Mouse (Mus musculus) ovary, postnatal 36 days (tissue): Measurements from ENCODE around the gene Tubb2a.
A peak's percentile ranks its signal among the peaks of the same experiment; 100 is the strongest.

ENCODE experiments used
- DNase-seq: peaks from one replicate; pipeline ENCODE4 v3.0.0; 2022; ENCODE audit warnings: low spot score, mixed read lengths

Tubb2a gene

DNA sequence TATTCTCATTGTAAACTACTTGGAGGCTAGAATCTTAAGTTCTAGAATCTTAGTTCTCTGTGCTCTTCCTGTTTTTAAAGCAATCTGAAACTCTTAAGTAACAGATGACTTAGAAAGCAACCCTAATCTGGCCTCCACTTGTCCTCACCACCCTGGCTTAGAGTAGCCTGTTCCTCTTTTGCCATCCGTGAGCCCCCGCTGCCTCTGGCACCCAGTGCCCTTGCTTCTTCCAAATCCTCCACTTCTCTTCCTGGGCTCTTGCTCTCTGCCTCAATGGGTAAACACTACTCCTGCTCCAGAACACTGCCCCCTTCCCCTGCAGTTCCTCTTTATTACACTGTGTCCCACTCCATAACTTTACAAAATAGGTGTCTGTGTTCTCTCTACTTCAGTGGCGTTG lies 26.1 kb downstream of the Tubb2a start:
- no peak for DNase-seq

DNA sequence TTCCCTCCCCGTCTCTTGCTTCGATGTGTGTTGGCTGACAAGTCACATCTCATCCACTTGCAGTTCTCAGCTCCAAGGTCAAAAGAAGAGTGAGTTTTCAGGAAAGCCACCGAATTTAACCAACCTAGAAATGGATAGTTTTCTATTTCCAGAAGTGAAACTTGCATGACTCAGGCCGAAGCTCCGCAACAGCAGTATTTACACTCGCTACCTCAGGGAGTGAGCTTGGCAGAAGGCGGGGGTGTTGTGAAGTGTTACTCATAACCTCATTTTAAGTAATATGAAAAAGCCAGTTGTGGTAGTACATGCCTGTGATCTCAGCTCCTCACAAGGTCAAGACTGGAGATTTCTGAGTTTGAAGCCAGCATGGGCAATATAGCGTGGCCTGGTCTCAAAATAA lies 27.3 kb downstream of the Tubb2a start:
- no peak for DNase-seq

DNA sequence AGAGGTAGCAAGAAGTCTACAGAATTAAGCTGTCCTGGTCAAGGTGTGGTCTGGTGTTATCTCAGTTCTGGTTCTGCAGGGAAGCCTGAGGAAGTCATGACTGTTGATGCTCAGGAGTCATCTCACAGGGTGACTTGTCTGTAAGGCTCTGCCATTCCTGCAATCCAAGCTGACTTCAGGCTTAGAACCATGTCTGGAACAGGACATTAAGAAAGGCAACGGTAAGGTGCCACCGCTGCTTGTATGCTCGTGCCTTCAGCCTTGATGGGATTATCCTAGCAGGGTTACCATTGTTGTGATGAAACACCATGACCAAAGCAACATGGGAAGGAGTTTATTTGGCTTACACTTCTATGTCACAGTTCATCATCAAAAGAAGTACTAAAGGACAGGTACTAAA lies 30.3 kb downstream of the Tubb2a start:
- DNase-seq: no peak

DNA sequence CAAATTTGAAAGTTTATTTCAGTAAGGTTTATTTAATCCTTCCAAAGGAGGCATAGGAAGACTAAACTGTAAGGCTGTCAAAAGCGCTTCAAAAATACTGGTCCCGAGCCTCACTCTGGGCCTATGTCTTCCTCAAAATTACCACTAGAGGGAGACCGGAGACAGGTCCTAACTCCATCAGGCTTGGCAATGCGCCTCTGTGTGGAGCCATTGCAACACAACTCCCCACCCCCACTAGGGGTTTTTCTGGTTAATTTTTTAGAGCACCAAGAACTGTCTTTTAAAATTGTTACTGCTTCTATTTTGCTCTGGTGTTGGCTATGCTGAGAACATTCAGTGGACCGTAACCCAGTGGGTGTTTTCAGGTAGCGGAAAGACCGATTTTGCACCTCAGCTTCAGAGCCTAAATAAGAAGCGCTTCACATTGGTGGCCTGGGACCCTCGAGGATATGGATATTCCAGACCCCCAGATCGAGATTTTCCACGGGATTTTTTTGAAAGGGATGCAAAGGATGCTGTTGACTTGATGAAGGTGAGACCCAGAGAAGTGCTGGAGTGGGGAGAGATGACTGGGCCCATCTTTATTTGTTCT lies 31.3 kb downstream of the Tubb2a start:
- peak; percentile 66 for DNase-seq

DNA sequence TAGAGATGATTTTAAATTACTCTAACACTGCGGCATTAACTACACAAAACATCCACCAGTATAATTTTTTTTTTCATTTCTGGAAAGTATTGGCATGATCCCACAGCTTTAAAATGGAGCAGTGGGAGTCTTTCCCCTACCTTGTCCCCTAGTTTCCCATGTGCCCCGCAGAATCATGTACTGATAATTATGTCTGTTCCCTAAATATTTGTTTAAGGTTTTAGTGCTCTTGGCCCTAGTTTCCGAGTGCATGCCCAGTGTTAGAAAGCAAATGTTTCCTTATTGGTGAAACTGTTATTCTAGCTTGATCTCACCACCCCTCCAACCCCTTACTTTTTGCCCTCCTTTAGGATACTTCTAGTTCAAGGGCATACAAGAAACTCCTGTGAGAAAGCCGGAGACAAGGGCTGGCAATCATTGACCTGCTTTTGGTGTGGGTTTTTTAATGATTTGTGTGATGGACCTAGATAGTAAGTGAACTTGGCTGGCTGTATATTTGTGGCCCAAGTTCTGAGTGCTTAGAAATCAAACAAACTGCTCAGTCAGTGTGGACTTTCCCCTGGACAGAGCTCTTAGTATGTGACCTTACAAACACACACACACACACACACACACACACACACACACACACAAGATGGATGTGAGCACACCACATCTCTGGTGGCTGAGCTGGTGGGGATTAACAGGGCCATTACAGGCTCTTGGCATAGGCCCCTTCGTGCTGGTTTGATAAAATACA lies 32.1 kb downstream of the Tubb2a start:
- DNase-seq: no peak

DNA sequence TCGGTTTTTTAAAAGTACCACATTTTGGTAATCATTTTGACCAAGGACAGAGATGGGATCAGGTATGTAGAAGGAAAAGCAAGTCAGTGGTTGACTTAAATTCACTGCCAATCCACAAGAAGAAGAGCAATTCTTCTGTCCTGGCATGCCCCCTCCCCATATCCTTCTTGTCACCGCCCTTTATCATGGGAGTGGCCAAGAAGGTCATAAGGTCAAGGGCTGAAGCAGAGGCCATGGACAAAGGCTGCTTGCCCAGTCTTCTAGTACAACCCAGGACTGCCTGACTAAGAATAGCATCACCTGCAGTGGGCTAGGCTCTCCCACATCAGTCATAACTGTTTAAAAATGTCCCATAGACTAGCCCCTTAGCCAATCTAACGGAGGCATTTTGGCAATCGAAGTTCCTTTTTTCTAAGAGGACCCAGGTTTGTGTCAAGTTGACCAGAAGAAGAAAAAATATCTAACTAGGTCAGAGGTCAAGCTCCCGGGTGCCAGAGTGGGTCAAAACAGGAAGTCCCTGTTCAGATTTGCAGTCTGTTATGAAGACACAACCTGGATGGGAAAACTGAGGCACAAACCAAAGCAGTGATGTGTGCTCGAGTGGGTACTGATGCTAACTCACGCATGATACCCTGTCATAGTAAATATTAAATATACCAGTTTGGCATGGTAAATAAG lies 34.0 kb downstream of the Tubb2a start:
- DNase-seq: no peak

DNA sequence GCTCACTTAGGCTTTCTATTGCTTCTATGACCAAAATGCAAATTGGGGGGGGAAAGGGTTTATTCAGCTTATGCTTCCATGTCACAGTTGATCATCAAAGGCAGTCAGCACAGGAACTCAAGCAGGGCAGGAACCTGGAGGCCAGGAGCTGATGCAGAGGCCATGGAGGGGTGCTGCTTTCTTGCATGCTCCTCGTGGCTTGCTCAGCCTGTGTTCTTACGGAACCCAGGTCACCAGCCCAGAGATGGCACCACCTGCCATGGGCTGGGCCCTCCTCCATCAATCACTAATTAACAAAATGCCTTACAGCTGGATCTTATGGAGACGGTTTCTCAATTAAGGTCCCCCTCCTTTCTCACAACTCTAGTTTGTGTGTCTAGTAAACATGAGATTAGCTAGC lies 37.7 kb downstream of the Tubb2a start:
- DNase-seq: no peak

DNA sequence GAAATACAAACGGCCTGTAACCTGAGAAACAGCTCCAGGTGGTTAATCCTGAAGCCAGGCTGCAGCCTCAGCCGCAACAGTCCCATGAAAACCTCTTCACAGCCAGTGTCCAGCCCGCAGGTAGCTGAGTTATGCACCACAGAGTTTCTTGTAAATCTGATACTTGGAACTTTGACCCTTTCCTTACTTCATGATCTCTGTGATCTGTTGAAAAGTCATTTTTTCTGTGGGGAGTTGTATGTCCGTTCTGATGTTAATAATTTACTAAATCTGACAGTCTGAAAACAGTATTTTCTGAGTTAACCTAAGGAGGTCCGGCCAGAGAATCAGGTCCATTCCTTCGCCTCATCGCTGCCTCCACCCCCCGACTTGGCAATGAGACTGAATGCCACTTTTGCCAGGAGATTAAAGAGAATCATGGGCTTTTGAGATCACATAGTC lies 38.9 kb downstream of the Tubb2a start:
- no peak for DNase-seq

DNA sequence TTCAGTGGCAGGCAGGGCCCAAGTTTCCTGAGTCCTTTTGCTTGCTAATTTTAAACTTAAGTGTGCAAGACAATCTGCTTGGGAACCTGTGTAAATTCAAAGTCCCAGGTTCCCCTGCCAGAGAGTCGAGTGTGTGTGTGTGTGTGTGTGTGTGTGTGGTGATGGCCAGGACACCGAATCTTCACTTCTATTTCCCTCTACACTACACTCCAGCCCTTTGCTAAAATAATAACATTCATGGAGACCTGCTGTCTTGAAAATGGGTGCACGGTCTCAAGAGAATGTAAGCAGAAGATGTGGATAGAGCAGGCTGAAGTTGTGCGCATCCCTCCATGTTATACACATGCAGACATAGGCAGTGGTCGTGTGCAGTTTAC lies 39.8 kb downstream of the Tubb2a start:
- DNase-seq: no peak

DNA sequence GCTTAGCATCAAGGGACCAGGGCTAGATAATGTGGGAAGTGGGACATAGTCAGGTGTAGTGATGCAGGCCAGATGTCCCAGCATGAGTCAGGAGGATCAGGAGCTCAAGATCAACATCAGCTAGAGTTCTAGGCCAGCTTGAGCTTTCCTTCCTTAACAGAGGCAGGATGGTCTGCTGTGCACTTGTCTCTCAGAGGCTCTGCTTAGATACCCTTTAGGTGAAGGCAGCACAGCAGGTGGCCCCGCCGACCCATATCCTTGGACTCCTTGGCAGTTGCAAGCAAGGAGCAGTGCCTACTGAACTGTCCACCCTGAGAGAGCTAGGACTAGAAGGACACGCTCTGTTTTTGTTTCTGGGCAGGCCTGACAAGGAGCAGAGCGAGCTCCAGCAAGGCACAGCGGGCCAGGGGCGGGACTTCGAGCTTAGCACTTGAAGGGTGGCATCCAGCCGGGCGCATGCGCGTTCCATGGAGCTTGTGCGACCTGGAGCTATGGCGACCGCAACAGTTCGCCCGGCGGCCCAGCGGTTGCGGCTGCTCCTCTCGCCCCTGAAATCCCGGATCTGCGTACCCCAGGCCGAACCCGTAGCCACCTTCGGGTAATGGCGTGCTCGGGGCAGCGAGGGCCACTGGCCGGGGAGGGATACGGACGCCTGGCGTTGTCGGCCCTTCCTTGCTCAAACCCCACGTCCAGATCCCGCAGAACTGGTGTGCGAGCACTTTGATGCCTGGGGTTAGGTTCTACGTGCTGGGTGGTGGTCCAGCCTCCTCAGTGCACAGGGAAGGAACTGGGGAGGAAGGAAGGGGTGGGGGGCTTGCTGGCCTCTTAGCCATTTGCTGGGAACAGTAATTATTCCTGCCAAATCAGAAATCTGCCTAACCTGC lies 40.4 kb downstream of the Tubb2a start, which contains the start of gene Bphl:
Gene Bphl, plus strand, starts transcription at position 426 of the 884 bp plus-strand sequence.
- peak; percentile 94 for DNase-seq

DNA sequence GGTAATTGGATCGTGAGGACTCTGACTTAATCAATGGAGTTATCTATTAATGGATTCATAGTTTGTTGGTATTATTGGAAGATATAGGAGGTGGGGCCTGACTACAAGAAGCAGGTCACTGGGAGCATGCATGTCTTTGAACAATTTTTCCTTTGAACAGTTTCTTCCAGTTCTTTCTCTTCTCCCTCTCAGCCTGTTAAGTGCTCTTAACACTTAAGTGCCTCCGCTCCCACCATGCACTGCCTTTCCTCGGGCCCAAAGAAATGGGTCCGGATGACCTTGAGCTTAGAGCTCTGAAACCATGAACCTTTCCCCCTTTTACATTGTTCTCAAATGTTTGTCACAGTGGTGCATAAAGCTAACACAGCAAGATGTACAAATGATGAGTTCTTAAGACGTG lies 41.1 kb downstream of the Tubb2a start:
- no peak for DNase-seq

DNA sequence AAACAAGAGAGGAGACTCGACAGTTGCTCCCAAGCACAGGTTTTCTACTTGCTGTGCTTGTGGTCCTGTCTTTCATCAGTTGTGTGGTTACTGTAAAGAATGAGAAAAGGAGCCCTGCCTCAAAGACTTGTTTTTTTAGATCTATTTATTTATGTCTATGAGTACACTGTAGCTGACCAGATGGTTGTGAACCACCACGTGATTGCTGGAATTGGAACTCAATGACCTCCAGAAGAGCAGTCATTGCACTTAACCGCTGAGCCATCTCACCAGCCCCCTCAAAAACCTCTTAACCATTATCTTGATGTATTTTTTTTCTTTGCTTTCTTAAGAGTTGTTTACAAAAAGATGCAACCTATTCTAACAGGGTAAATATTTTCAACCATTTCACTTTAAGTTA lies 42.4 kb downstream of the Tubb2a start:
- no peak for DNase-seq

DNA sequence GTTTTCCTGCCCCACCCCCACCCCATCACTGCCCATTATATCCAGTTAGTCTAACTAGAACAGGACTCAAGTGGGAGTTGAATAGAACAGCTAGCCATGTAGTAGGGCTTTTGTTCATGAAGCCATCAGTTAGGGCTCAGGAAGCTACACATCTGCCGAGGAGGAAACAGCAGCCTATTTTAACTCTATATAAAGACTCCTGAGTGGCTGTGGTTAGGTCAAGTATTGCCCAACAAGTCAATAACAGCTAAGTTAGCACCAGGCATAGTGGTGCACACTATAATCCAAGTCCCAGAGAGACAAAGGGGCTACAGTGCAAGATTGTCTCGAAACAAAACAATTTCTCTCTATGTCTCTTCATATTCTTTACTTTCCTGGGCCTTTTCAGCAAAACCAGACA lies 45.8 kb downstream of the Tubb2a start:
- no peak for DNase-seq
